Mouse (Mus musculus) erythroblast, adult 5-6 weeks (primary cell): Measurements from ENCODE around the gene Cabp2. TPM values are rescaled to one million over a fixed set of nuclear protein-coding genes. Genes with fewer than 3 reads are reported as not detected.

ENCODE experiments used
- ATAC-seq: replicated peaks from 2 replicates; pipeline ENCODE4 v1.8.0; 2016; ENCODE audit warnings: moderate number of reproducible peaks, mild to moderate bottlenecking, moderate TSS enrichment, inconsistent platforms; ENCODE audit not compliant: poor library complexity, low FRiP score, severe bottlenecking
- total RNA-seq, 2 experiments: library from RNA; stranded (forward) in 1 of 2; stranded (reverse) in 1 of 2; fragments of 150-400 nt in 1 of 2; fragments of 200-764, 138-1000 nt in 1 of 2; gene quantifications; 2 replicates each; pipeline versions ENCODE4 v1.2.3 to v1.2.4; 2015 to 2017; ENCODE audit warnings: low replicate concordance in 2 of 2

Gene Cabp2
- total RNA-seq, 2 experiments from 2014 or later: not detected

- ATAC-seq: no peak
These were observed 8.5 kb upstream of the Cabp2 start for GRCm38 (mm10) chr19:4072706-4073424.

- ATAC-seq: no peak
These were observed 5.8 kb upstream of the Cabp2 start for GRCm38 (mm10) chr19:4075531-4075930.

- peak; percentile 66 for ATAC-seq
These were observed 1.8 kb upstream of the Cabp2 start for GRCm38 (mm10) chr19:4079594-4079993.

GRCm38 (mm10) chr19:4080511-4081009 is 818 bp upstream of the Cabp2 start:
- peak; percentile 82 for ATAC-seq

GRCm38 (mm10) chr19:4082219-4082965 is 1.0 kb downstream of the Cabp2 start:
- no peak for ATAC-seq

- no peak for ATAC-seq
These were observed 1.9 kb downstream of the Cabp2 start for GRCm38 (mm10) chr19:4083316-4083715.

GRCm38 (mm10) chr19:4083826-4084225 is 2.4 kb downstream of the Cabp2 start:
- no peak for ATAC-seq

GRCm38 (mm10) chr19:4084984-4085383 is 3.6 kb downstream of the Cabp2 start:
- ATAC-seq: no peak

GRCm38 (mm10) chr19:4086156-4086555 is 4.8 kb downstream of the Cabp2 start:
- ATAC-seq: no peak

GRCm38 (mm10) chr19:4087090-4087489 is 5.7 kb downstream of the Cabp2 start:
- ATAC-seq: no peak

- no peak for ATAC-seq
These were observed 6.8 kb downstream of the Cabp2 start for GRCm38 (mm10) chr19:4088146-4088545.

- ATAC-seq: no peak
These were observed 7.8 kb downstream of the Cabp2 start for GRCm38 (mm10) chr19:4089128-4089527.

- no peak for ATAC-seq
These were observed 9.1 kb downstream of the Cabp2 start for GRCm38 (mm10) chr19:4090446-4090845.

GRCm38 (mm10) chr19:4091383-4091782 is 10.0 kb downstream of the Cabp2 start:
- ATAC-seq: no peak

- no peak for ATAC-seq
These were observed 11.4 kb downstream of the Cabp2 start for GRCm38 (mm10) chr19:4092750-4093149.

- no peak for ATAC-seq
These were observed 12.4 kb downstream of the Cabp2 start for GRCm38 (mm10) chr19:4093772-4094171.

GRCm38 (mm10) chr19:4094348-4094747 is 13.0 kb downstream of the Cabp2 start:
- no peak for ATAC-seq

- no peak for ATAC-seq
These were observed 13.5 kb downstream of the Cabp2 start for GRCm38 (mm10) chr19:4094774-4095303.

- ATAC-seq: no peak
These were observed 14.4 kb downstream of the Cabp2 start for GRCm38 (mm10) chr19:4095802-4096201.

- peak; percentile 75 for ATAC-seq
These were observed 15.5 kb downstream of the Cabp2 start, which contains the start of gene Cdk2ap2 for GRCm38 (mm10) chr19:4096642-4097440. Cdk2ap2 (plus strand) TSS chr19:4097182.
